In the genomic region with DNA sequence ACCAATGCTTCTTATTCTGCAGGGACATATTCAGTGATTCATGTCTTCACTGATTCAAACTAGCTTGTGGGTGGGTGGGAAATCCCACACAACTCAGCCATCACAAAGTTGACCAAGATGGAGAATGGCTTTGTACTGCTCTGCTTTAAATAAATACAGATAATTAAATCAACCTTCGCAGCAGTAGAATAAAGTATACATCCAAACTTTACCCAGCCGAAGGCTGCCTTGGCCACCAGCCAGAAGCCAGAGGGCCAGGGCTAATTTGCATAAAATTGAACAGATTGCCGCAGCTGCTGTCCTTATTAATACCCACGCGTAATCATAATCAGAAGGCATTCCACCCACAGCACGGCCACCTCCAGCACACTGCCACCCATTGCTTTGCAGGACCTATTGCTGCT, we compare ENCODE assay signal across 8 mouse cellular contexts.
DNase-seq lines count a peak whose midpoint lies in the region; ATAC-seq and TF ChIP-seq lines count a peak whose summit lies in the region.

No protein-coding gene starts in this region.

- TF ChIP-seq CTCF in hindbrain, postnatal 0 days (IDR thresholded peaks at IDR 0.05; ENCODE audit: low read depth) = no peak

- ATAC-seq in limb, embryonic 13.5 days (ENCODE audit: low FRiP score, low read depth) = peak; percentile 38; the same call in 1 of the 2 replicates
- ATAC-seq in embryonic facial prominence, embryonic 15.5 days (ENCODE audit: insufficient number of reproducible peaks, low FRiP score, low TSS enrichment, low read depth) = peak; percentile 34; the same call in 1 of the 2 replicates
- ATAC-seq in hindbrain, postnatal 0 days = peak; percentile 67
- no peak for ATAC-seq in limb, embryonic 15.5 days (ENCODE audit: insufficient number of reproducible peaks, low FRiP score, low TSS enrichment, low read depth)

- peaks cover 5% of the 10 kb centered on the region; the same call in 1 of the 2 replicates for H3K27me3 ChIP-seq in limb, embryonic 13.5 days
- no peaks in the 10 kb centered on the region for H3K27me3 ChIP-seq in limb, embryonic 10.5 days (ENCODE audit: low read depth, poor library complexity, severe bottlenecking)
- 0 out of 2 replicates have a peak, but pooled peaks cover 6% of the 10 kb centered on the region for H3K27me3 ChIP-seq in embryonic facial prominence, embryonic 15.5 days
- H3K27me3 ChIP-seq in hindbrain, postnatal 0 days (ENCODE audit: insufficient read depth, low read length) = no peaks in the 10 kb centered on the region
- H3K27me3 ChIP-seq in limb, embryonic 15.5 days = no peaks in the 10 kb centered on the region

- no peak overlapping the region for H3K9ac ChIP-seq in limb, embryonic 13.5 days
- no peak overlapping the region for H3K9ac ChIP-seq in embryonic facial prominence, embryonic 15.5 days
- no peak overlapping the region for H3K9ac ChIP-seq in hindbrain, postnatal 0 days (replicated peaks; ENCODE audit: low read length)
- H3K9ac ChIP-seq in limb, embryonic 15.5 days = no peak overlapping the region

- no peak for DNase-seq in limb, embryonic 10.5 days (ENCODE audit: low spot score)
- DNase-seq in hindbrain, postnatal 0 days (ENCODE audit: low spot score) = peak; percentile 73
- DNase-seq in telencephalon, adult 2 months (ENCODE audit: low read depth, low spot score) = peak; percentile 64
- no peak for DNase-seq in urinary bladder, adult 18-20 months (ENCODE audit: low spot score in 2 of 2)
- DNase-seq in urinary bladder, adult 2 months (ENCODE audit: low spot score) = no peak

- H3K27ac ChIP-seq in limb, embryonic 13.5 days = no peak overlapping the region
- no peak overlapping the region for H3K27ac ChIP-seq in limb, embryonic 10.5 days
- peak overlapping the region; percentile 55 for H3K27ac ChIP-seq in embryonic facial prominence, embryonic 15.5 days (replicated peaks)
- H3K27ac ChIP-seq in hindbrain, postnatal 0 days = 0 out of 2 replicates have a peak overlapping the region, but pooled peaks have one; percentile 46
- no peak overlapping the region for H3K27ac ChIP-seq in limb, embryonic 15.5 days

- peak overlapping the region; percentile 24; the same call in 1 of the 2 replicates for H3K4me2 ChIP-seq in limb, embryonic 13.5 days (replicated peaks)
- peak overlapping the region; percentile 38 for H3K4me2 ChIP-seq in embryonic facial prominence, embryonic 15.5 days (replicated peaks)
- peak overlapping the region; percentile 48 for H3K4me2 ChIP-seq in hindbrain, postnatal 0 days (ENCODE audit: low read depth, low read length)
- peak overlapping the region; percentile 17; the same call in 1 of the 2 replicates for H3K4me2 ChIP-seq in limb, embryonic 15.5 days

- H3K9me3 ChIP-seq in limb, embryonic 13.5 days = peaks cover 7% of the 10 kb centered on the region; the same call in 1 of the 2 replicates
- H3K9me3 ChIP-seq in limb, embryonic 10.5 days (replicated peaks) = no peaks in the 10 kb centered on the region
- H3K9me3 ChIP-seq in embryonic facial prominence, embryonic 15.5 days (replicated peaks) = no peaks in the 10 kb centered on the region
- H3K9me3 ChIP-seq in hindbrain, postnatal 0 days (ENCODE audit: low read length) = no peaks in the 10 kb centered on the region
- H3K9me3 ChIP-seq in limb, embryonic 15.5 days = no peaks in the 10 kb centered on the region

- peaks cover 10% of the 10 kb centered on the region for H3K4me1 ChIP-seq in limb, embryonic 13.5 days
- 0 out of 2 replicates have a peak, but pooled peaks cover 3% of the 10 kb centered on the region for H3K4me1 ChIP-seq in limb, embryonic 10.5 days
- peaks cover 9% of the 10 kb centered on the region for H3K4me1 ChIP-seq in embryonic facial prominence, embryonic 15.5 days
- H3K4me1 ChIP-seq in hindbrain, postnatal 0 days (ENCODE audit: insufficient read depth, low read length) = no peaks in the 10 kb centered on the region
- peaks cover 6% of the 10 kb centered on the region; the same call in 1 of the 2 replicates for H3K4me1 ChIP-seq in limb, embryonic 15.5 days

- no peaks in the 10 kb centered on the region for H3K36me3 ChIP-seq in limb, embryonic 13.5 days
- H3K36me3 ChIP-seq in limb, embryonic 10.5 days = no peaks in the 10 kb centered on the region
- no peaks in the 10 kb centered on the region for H3K36me3 ChIP-seq in embryonic facial prominence, embryonic 15.5 days
- H3K36me3 ChIP-seq in hindbrain, postnatal 0 days (ENCODE audit: insufficient read depth, low read length) = no peaks in the 10 kb centered on the region
- no peaks in the 10 kb centered on the region for H3K36me3 ChIP-seq in limb, embryonic 15.5 days

- no peak overlapping the region for H3K4me3 ChIP-seq in limb, embryonic 13.5 days
- no peak overlapping the region for H3K4me3 ChIP-seq in limb, embryonic 10.5 days
- peak overlapping the region; percentile 13 for H3K4me3 ChIP-seq in embryonic facial prominence, embryonic 15.5 days (replicated peaks)
- peak overlapping the region; percentile 10 for H3K4me3 ChIP-seq in hindbrain, postnatal 0 days (ENCODE audit: low read length)
- H3K4me3 ChIP-seq in limb, embryonic 15.5 days = no peak overlapping the region

- WGBS in limb, embryonic 13.5 days = 48% methylated on average over 6 of the region's 6 CpGs
- 90% methylated on average over 6 of the region's 6 CpGs for WGBS in limb, embryonic 10.5 days
- WGBS in embryonic facial prominence, embryonic 15.5 days = 18% methylated on average over 6 of the region's 6 CpGs
- 9% methylated on average over 6 of the region's 6 CpGs for WGBS in hindbrain, postnatal 0 days
- 39% methylated on average over 6 of the region's 6 CpGs for WGBS in limb, embryonic 15.5 days

Comparison
In these comparisons a context has a peak if more than half of its experiments do, and no peak if none do; other contexts are left out.
1. H3K27ac ChIP-seq: peak in embryonic facial prominence, embryonic 15.5 days (single experiment) and hindbrain, postnatal 0 days (single experiment); none in limb, embryonic 13.5 days (single experiment), limb, embryonic 10.5 days (single experiment) and limb, embryonic 15.5 days (single experiment).
2. H3K4me3 ChIP-seq: peak in embryonic facial prominence, embryonic 15.5 days (single experiment) and hindbrain, postnatal 0 days (single experiment); none in limb, embryonic 13.5 days (single experiment), limb, embryonic 10.5 days (single experiment) and limb, embryonic 15.5 days (single experiment).
3. DNase-seq: peak in hindbrain, postnatal 0 days (single experiment) and telencephalon, adult 2 months (single experiment); none in limb, embryonic 10.5 days (single experiment), urinary bladder, adult 18-20 months (0 of 2) and urinary bladder, adult 2 months (single experiment).
4. Peak in every context shown above with its lines, with median percentiles within 50 percentile points of each other: H3K4me2 ChIP-seq.